Mouse (Mus musculus): ENCODE results near the gene Psmc5. TPM values are rescaled to one million over a fixed set of nuclear protein-coding genes. Genes with fewer than 3 reads are reported as not detected.
A peak's percentile ranks its signal among the peaks of the same experiment; 100 is the strongest.

Gene Psmc5
- polyA plus RNA-seq, 1 experiment from 2014 or later, result 310 TPM

DNA sequence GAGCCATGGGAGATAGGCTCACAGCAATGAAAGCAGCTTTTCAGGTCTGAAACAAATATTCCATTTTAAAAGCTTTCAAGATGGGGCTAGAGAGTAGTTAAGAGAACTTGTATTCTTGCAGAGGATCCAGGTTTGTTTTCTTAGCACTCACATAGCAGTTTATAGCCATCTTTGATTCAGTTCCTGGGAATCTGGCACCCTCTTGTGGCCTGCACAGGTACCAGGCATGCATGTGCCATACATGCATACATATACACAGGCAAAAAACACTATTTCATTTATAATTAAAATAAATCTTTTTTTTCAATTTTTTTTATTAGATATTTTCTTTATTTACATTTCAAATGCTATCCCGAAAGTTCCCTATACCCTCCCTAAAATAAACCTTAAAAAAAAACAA is 9.1 kb upstream of the Psmc5 start:
- WGBS, result 98% methylated on average over 1 of the region's 1 CpGs
- no peak for DNase-seq (ENCODE audit: low spot score)
- no peak overlapping the region for H3K4me2 ChIP-seq

DNA sequence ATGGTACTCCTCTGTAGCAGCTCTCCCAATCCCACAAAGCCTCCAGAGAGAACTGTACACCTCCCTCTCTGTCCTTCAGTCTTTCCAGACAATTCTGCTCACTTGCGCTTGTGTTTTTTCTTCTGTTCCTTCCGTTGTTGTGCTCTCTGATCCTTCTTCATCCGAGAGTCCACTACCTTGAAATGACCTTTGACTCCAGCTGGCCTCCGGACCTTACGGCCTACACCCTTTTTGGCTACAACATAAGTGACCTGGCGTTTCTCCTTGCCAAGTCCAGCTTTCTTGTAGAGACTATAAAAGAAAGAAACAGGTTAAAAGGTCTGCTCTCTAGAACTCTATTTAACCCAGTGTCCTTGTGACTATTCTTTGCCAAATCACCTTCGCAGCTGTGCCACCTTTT is 6.6 kb upstream of the Psmc5 start:
- H3K9me3 ChIP-seq (ENCODE audit: control insufficient read depth, low read length), result peaks cover 4% of the 10 kb centered on the region; the same call in 1 of the 2 replicates
- no peak overlapping the region for H3K9ac ChIP-seq (ENCODE audit: low read depth, low read length)
- H3K36me3 ChIP-seq (ENCODE audit: control insufficient read depth, insufficient read depth, low read length), result peaks cover 82% of the 10 kb centered on the region
- no peaks in the 10 kb centered on the region; the same call in 1 of the 2 replicates for H3K4me1 ChIP-seq (replicated peaks; ENCODE audit: control insufficient read depth, insufficient read depth, low read length)
- ATAC-seq (replicated peaks; ENCODE audit: low FRiP score), result no peak
- 84% methylated on average over 7 of the region's 7 CpGs for whole genome bisulfite sequencing
- no peak overlapping the region for H3K4me2 ChIP-seq
- no peak overlapping the region for H3K27ac ChIP-seq (ENCODE audit: low read depth, low read length)
- H3K4me3 ChIP-seq (ENCODE audit: low read depth, low read length), result no peak overlapping the region
- no peaks in the 10 kb centered on the region for H3K27me3 ChIP-seq (replicated peaks; ENCODE audit: control insufficient read depth, insufficient read depth, low read length)
- no peak for DNase-seq (ENCODE audit: low spot score)

More for the DNA sequence above, 9.1 kb upstream of the Psmc5 start:
- Histone ChIP-seq H3K9ac (ENCODE audit: low read depth, low read length) (no peak overlapping the region), H3K9me3 (ENCODE audit: control insufficient read depth, low read length) (peaks cover 4% of the 10 kb centered on the region; the same call in 1 of the 2 replicates), H3K4me1 (replicated peaks; ENCODE audit: control insufficient read depth, insufficient read depth, low read length) (no peaks in the 10 kb centered on the region), H3K27me3 (replicated peaks; ENCODE audit: control insufficient read depth, insufficient read depth, low read length) (no peaks in the 10 kb centered on the region), H3K4me3 (ENCODE audit: low read depth, low read length) (no peak overlapping the region), H3K36me3 (ENCODE audit: control insufficient read depth, insufficient read depth, low read length) (peaks cover 83% of the 10 kb centered on the region), H3K27ac (ENCODE audit: low read depth, low read length) (no peak overlapping the region)
- no peak for ATAC-seq (replicated peaks; ENCODE audit: low FRiP score)

DNA sequence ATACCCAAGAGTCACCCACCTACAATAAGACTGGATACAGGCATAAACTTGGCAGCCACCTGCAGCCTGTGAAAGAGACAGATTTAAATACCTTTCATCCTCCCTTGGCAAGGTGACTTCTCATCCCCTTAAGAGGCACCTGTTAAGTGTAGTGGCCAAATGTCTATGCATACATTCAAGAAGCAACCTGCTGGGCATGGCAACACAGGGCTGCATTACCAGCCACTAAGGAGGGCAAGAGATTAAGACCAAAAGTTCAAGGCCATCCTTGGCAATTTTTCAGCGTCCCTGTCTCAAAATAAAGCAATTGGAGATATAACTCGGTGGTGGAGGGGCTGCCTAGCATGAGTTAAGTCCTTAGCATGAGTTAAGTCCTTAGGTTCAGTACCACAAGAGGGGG is 1.2 kb upstream of the Psmc5 start:
- Histone ChIP-seq H3K4me2 (peak overlapping the region; percentile 93), H3K9ac (ENCODE audit: low read depth, low read length) (peak overlapping the region; percentile 90), H3K4me3 (ENCODE audit: low read depth, low read length) (peak overlapping the region; percentile 92), H3K27me3 (replicated peaks; ENCODE audit: control insufficient read depth, insufficient read depth, low read length) (no peaks in the 10 kb centered on the region), H3K36me3 (ENCODE audit: control insufficient read depth, insufficient read depth, low read length) (peaks cover 50% of the 10 kb centered on the region), H3K4me1 (replicated peaks; ENCODE audit: control insufficient read depth, insufficient read depth, low read length) (peaks cover 14% of the 10 kb centered on the region), H3K27ac (ENCODE audit: low read depth, low read length) (no peak overlapping the region), H3K9me3 (ENCODE audit: control insufficient read depth, low read length) (no peaks in the 10 kb centered on the region)
- 7% methylated on average over 2 of the region's 2 CpGs for WGBS
- ATAC-seq (replicated peaks; ENCODE audit: low FRiP score), result no peak
- no peak for DNase-seq (ENCODE audit: low spot score)

GRCm38 (mm10) chr11:106255174-106255573 is 780 bp upstream of the Psmc5 start:
- Histone ChIP-seq H3K9ac (ENCODE audit: low read depth, low read length) (peak overlapping the region; percentile 90), H3K4me1 (replicated peaks; ENCODE audit: control insufficient read depth, insufficient read depth, low read length) (peaks cover 14% of the 10 kb centered on the region), H3K4me2 (peak overlapping the region; percentile 93), H3K9me3 (ENCODE audit: control insufficient read depth, low read length) (no peaks in the 10 kb centered on the region), H3K4me3 (ENCODE audit: low read depth, low read length) (peak overlapping the region; percentile 92), H3K27ac (ENCODE audit: low read depth, low read length) (0 out of 2 replicates have a peak overlapping the region, but pooled peaks have one; percentile 43), H3K27me3 (replicated peaks; ENCODE audit: control insufficient read depth, insufficient read depth, low read length) (no peaks in the 10 kb centered on the region), H3K36me3 (ENCODE audit: control insufficient read depth, insufficient read depth, low read length) (peaks cover 47% of the 10 kb centered on the region)
- no peak for DNase-seq (ENCODE audit: low spot score)
- ATAC-seq (replicated peaks; ENCODE audit: low FRiP score), result no peak
- WGBS, result 2% methylated on average over 22 of the region's 22 CpGs

DNA sequence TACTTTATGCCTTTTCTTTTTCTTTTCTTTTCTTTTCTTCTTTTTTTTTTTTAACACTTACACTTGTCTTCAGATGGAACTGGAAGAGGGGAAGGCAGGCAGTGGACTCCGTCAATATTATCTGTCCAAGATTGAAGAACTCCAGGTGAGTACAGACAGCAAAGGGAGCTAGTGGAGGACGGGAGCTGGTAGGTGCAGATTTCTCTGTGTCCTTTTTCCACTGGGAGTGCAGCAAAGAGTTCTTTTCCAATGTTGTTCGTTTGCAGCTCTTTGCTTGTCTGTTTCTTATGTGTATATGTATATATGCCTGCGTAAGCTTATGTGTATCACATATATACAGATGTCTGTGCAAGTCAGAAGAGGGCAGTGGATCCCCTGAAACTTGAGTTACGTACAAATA is 821 bp downstream of the Psmc5 start:
- Histone ChIP-seq H3K4me1 (replicated peaks; ENCODE audit: control insufficient read depth, insufficient read depth, low read length) (peaks cover 14% of the 10 kb centered on the region), H3K4me2 (peak overlapping the region; percentile 93), H3K9ac (ENCODE audit: low read depth, low read length) (peak overlapping the region; percentile 90), H3K9me3 (ENCODE audit: control insufficient read depth, low read length) (no peaks in the 10 kb centered on the region), H3K36me3 (ENCODE audit: control insufficient read depth, insufficient read depth, low read length) (peaks cover 47% of the 10 kb centered on the region), H3K27me3 (replicated peaks; ENCODE audit: control insufficient read depth, insufficient read depth, low read length) (no peaks in the 10 kb centered on the region), H3K27ac (ENCODE audit: low read depth, low read length) (no peak overlapping the region), H3K4me3 (ENCODE audit: low read depth, low read length) (peak overlapping the region; percentile 92)
- 54% methylated on average over 5 of the region's 5 CpGs for WGBS
- no peak for DNase-seq (ENCODE audit: low spot score)
- ATAC-seq (replicated peaks; ENCODE audit: low FRiP score), result no peak

DNA sequence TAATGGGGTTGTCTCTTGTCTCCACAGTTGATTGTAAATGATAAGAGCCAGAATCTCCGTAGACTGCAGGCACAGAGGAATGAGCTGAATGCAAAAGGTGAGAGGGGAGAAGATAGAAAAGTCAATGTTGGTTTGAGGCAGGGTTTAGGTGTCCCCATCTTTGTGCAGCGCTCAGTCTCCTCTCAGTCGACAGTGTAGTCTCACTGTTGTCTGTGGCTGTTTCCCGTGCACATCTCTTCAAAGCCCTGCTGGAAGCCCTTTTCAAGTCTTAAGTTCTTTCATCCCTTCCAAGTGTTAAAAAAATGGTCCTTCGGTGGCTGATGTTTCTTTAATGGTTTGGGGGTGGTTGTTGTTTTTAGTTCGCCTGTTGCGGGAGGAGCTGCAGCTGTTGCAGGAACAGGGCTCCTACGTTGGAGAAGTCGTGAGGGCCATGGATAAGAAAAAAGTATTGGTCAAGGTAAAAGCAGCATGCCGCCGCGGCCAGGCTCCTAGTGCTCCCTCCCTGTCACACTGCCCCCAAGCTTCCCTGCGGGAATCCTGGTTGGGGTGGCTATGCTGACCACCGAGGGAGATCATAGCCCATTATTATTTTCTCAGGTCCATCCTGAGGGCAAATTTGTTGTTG is 5.0 kb downstream of the Psmc5 start:
- Histone ChIP-seq H3K9me3 (ENCODE audit: control insufficient read depth, low read length) (no peaks in the 10 kb centered on the region), H3K27ac (ENCODE audit: low read depth, low read length) (no peak overlapping the region), H3K36me3 (ENCODE audit: control insufficient read depth, insufficient read depth, low read length) (peaks cover 65% of the 10 kb centered on the region), H3K4me2 (no peak overlapping the region), H3K27me3 (replicated peaks; ENCODE audit: control insufficient read depth, insufficient read depth, low read length) (no peaks in the 10 kb centered on the region), H3K9ac (ENCODE audit: low read depth, low read length) (no peak overlapping the region), H3K4me3 (ENCODE audit: low read depth, low read length) (no peak overlapping the region), H3K4me1 (replicated peaks; ENCODE audit: control insufficient read depth, insufficient read depth, low read length) (peaks cover 8% of the 10 kb centered on the region)
- DNase-seq (ENCODE audit: low spot score) (no peak), ATAC-seq (replicated peaks; ENCODE audit: low FRiP score) (no peak)
- WGBS, result 85% methylated on average over 14 of the region's 14 CpGs

GRCm38 (mm10) chr11:106263963-106264362 is 8.0 kb downstream of the Psmc5 start:
- H3K27ac ChIP-seq (ENCODE audit: low read depth, low read length), result no peak overlapping the region
- no peak overlapping the region for H3K4me2 ChIP-seq
- no peaks in the 10 kb centered on the region for H3K9me3 ChIP-seq (ENCODE audit: control insufficient read depth, low read length)
- no peak overlapping the region for H3K4me3 ChIP-seq (ENCODE audit: low read depth, low read length)
- peaks cover 72% of the 10 kb centered on the region for H3K36me3 ChIP-seq (ENCODE audit: control insufficient read depth, insufficient read depth, low read length)
- H3K27me3 ChIP-seq (replicated peaks; ENCODE audit: control insufficient read depth, insufficient read depth, low read length), result no peaks in the 10 kb centered on the region
- DNase-seq (ENCODE audit: low spot score) (no peak), ATAC-seq (replicated peaks; ENCODE audit: low FRiP score) (no peak)
- H3K4me1 ChIP-seq (replicated peaks; ENCODE audit: control insufficient read depth, insufficient read depth, low read length), result peaks cover 18% of the 10 kb centered on the region
- 87% methylated on average over 9 of the region's 9 CpGs for WGBS
- no peak overlapping the region for H3K9ac ChIP-seq (ENCODE audit: low read depth, low read length)

GRCm38 (mm10) chr11:106264988-106265387 is 9.0 kb downstream of the Psmc5 start:
- H3K4me1 ChIP-seq (replicated peaks; ENCODE audit: control insufficient read depth, insufficient read depth, low read length), result peaks cover 22% of the 10 kb centered on the region
- ATAC-seq (replicated peaks; ENCODE audit: low FRiP score) (no peak), DNase-seq (ENCODE audit: low spot score) (no peak)
- no peak overlapping the region for H3K4me3 ChIP-seq (ENCODE audit: low read depth, low read length)
- no peak overlapping the region for H3K4me2 ChIP-seq
- 91% methylated on average over 15 of the region's 15 CpGs for WGBS
- no peak overlapping the region for H3K9ac ChIP-seq (ENCODE audit: low read depth, low read length)
- peaks cover 68% of the 10 kb centered on the region for H3K36me3 ChIP-seq (ENCODE audit: control insufficient read depth, insufficient read depth, low read length)
- H3K27ac ChIP-seq (ENCODE audit: low read depth, low read length), result no peak overlapping the region
- no peaks in the 10 kb centered on the region for H3K9me3 ChIP-seq (ENCODE audit: control insufficient read depth, low read length)
- no peaks in the 10 kb centered on the region for H3K27me3 ChIP-seq (replicated peaks; ENCODE audit: control insufficient read depth, insufficient read depth, low read length)

- no peak overlapping the region for H3K27ac ChIP-seq (ENCODE audit: low read depth, low read length)
These were observed 9.6 kb downstream of the Psmc5 start for GRCm38 (mm10) chr11:106265570-106265969.

More at GRCm38 (mm10) chr11:106265570-106265969, 9.6 kb downstream of the Psmc5 start:
- Histone ChIP-seq H3K36me3 (ENCODE audit: control insufficient read depth, insufficient read depth, low read length) (peaks cover 68% of the 10 kb centered on the region), H3K4me3 (ENCODE audit: low read depth, low read length) (no peak overlapping the region), H3K27me3 (replicated peaks; ENCODE audit: control insufficient read depth, insufficient read depth, low read length) (no peaks in the 10 kb centered on the region), H3K4me1 (replicated peaks; ENCODE audit: control insufficient read depth, insufficient read depth, low read length) (peaks cover 26% of the 10 kb centered on the region), H3K4me2 (no peak overlapping the region), H3K9ac (ENCODE audit: low read depth, low read length) (no peak overlapping the region), H3K9me3 (ENCODE audit: control insufficient read depth, low read length) (no peaks in the 10 kb centered on the region)
- 87% methylated on average over 4 of the region's 4 CpGs for WGBS
- ATAC-seq (replicated peaks; ENCODE audit: low FRiP score), result no peak
- no peak for DNase-seq (ENCODE audit: low spot score)
